Mouse (Mus musculus) lung, embryonic 16.5 days (tissue): ENCODE results near the gene Slc43a2. TPM values are rescaled to one million over a fixed set of nuclear protein-coding genes. Genes with fewer than 3 reads are reported as not detected.

Experiments used
- ATAC-seq: fragments of 200-750 bp; cut with Nextera tagmentation; 2 replicates; pipeline ENCODE4 v1.8.0; 2017; ENCODE audit warnings: low read depth, mild to moderate bottlenecking, moderate library complexity
- H3K27ac ChIP-seq: fragments of 300-500 bp; sonication (generic); 2 replicates; pipeline ENCODE4 v1.5.1; 2014; ENCODE audit warnings: mild to moderate bottlenecking, control low read depth, low read length
- H3K27me3 ChIP-seq: fragments of 300-500 bp; sonication (generic); 2 replicates; pipeline ENCODE4 v1.6.1; 2014; ENCODE audit warnings: low read depth, low read length, mixed read lengths; ENCODE audit not compliant: control insufficient read depth, insufficient read depth
- H3K36me3 ChIP-seq: fragments of 300-500 bp; sonication (generic); 2 replicates; pipeline ENCODE4 v1.6.1; 2014; ENCODE audit warnings: low read length; ENCODE audit not compliant: control insufficient read depth, insufficient read depth
- H3K4me1 ChIP-seq: fragments of 300-500 bp; sonication (generic); replicated peaks from 2 replicates; pipeline ENCODE4 v1.6.1; 2014; ENCODE audit warnings: low read length, mixed read lengths; ENCODE audit not compliant: control insufficient read depth, insufficient read depth
- H3K4me2 ChIP-seq: fragments of 300-500 bp; sonication (generic); 2 replicates; pipeline ENCODE4 v1.6.1; 2014; ENCODE audit warnings: low read depth, low read length, control low read depth
- H3K4me3 ChIP-seq: fragments of 300-500 bp; sonication (generic); 2 replicates; pipeline ENCODE4 v1.5.1; 2014; ENCODE audit warnings: mild to moderate bottlenecking, low read length, control low read depth
- H3K9ac ChIP-seq: fragments of 300-500 bp; sonication (generic); 2 replicates; pipeline ENCODE4 v1.6.1; 2014; ENCODE audit warnings: low read length, control low read depth
- H3K9me3 ChIP-seq: fragments of 300-500 bp; sonication (generic); 2 replicates; pipeline ENCODE4 v1.6.1; 2016; ENCODE audit warnings: low read length; ENCODE audit not compliant: control insufficient read depth
- WGBS: fragments of 180-500 bp; shearing (Covaris S2); extraction: QIAGEN DNeasy Blood & Tissue Kit; methylation state at CpG from one replicate; pipeline ENCODE4 v1.1.7; 2014; 5-methylcytosine and 5-hydroxymethylcytosine counted together
- polyA plus RNA-seq: library from polyadenylated mRNA; unstranded; fragments of >200 nt; fragmentation: Nextera tagmentation; extraction: Ambion mirVana; gene quantifications from 2 replicates; pipeline ENCODE4 v1.2.1, GENCODE M21; 2015

Slc43a2 gene
- polyA plus RNA-seq, 1 experiment from 2014 or later, result 7.4 TPM

DNA sequence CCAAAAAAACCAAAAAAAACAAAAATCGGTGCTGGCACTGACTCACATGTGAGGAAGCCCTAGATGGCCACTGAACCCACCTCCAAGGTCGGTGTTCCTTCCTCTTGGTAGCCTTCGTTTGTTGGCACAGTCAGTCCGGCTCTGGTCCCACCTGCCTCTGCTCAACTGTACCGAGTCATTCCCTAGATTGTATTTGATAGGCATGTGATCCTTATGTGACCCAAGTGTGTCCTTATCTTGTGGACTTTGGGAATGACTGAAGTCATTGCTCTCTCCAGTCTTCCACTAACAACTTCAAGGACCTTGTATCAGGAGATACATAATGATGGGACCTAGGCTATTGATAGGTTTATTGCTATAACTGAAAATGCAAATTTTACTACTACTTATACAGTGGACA is 73.3 kb downstream of the Slc43a2 start:
- Histone ChIP-seq H3K9ac (no peak overlapping the region), H3K4me3 (no peak overlapping the region), H3K36me3 (peaks cover 34% of the 10 kb centered on the region), H3K27ac (no peak overlapping the region), H3K4me1 (no peaks in the 10 kb centered on the region), H3K27me3 (no peaks in the 10 kb centered on the region), H3K9me3 (no peaks in the 10 kb centered on the region), H3K4me2 (no peak overlapping the region)
- ATAC-seq, result no peak
- WGBS, result 73% methylated on average over 5 of the region's 5 CpGs

GRCm38 (mm10) chr11:75605318-75605717 is 73.8 kb downstream of the Slc43a2 start:
- no peak for ATAC-seq
- WGBS, result 42% methylated on average over 1 of the region's 1 CpGs
- Histone ChIP-seq H3K27me3 (no peaks in the 10 kb centered on the region), H3K27ac (no peak overlapping the region), H3K9me3 (no peaks in the 10 kb centered on the region), H3K4me2 (no peak overlapping the region), H3K36me3 (peaks cover 32% of the 10 kb centered on the region), H3K4me3 (no peak overlapping the region), H3K4me1 (no peaks in the 10 kb centered on the region), H3K9ac (no peak overlapping the region)

- no peak for ATAC-seq
- H3K4me2 ChIP-seq, result no peak overlapping the region
- no peak overlapping the region for H3K9ac ChIP-seq
- H3K4me3 ChIP-seq, result no peak overlapping the region
- H3K27ac ChIP-seq, result no peak overlapping the region
- 96% methylated on average over 5 of the region's 5 CpGs for WGBS
- H3K36me3 ChIP-seq, result peaks cover 19% of the 10 kb centered on the region
- no peaks in the 10 kb centered on the region for H3K9me3 ChIP-seq
- H3K4me1 ChIP-seq, result no peaks in the 10 kb centered on the region
- no peaks in the 10 kb centered on the region for H3K27me3 ChIP-seq
Measured at GRCm38 (mm10) chr11:75608776-75609175, 77.3 kb downstream of the Slc43a2 start.

DNA sequence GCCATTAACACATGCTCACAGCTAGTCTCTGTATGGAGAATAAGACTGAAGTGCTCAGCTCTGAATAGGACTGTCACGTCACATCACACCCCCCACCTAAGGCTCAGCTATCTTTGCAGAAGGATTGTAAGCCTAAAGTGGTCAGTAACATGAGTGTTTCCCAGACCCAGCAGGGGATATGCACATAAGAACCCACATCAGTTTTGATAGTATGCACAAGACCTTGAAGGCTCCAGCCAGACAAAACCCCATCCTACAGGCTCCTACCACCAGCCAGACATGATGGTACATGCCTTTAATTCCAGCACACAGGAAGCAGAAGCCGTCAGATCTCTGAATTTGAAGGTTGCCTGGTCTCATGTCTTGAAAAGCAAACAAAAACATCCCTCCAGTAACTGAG is 78.5 kb downstream of the Slc43a2 start:
- Histone ChIP-seq H3K27me3 (no peaks in the 10 kb centered on the region), H3K4me2 (no peak overlapping the region), H3K9ac (no peak overlapping the region), H3K4me3 (no peak overlapping the region), H3K36me3 (peaks cover 21% of the 10 kb centered on the region), H3K27ac (no peak overlapping the region), H3K9me3 (no peaks in the 10 kb centered on the region), H3K4me1 (no peaks in the 10 kb centered on the region)
- no peak for ATAC-seq
- 71% methylated on average over 2 of the region's 2 CpGs for WGBS

- Histone ChIP-seq H3K9ac (no peak overlapping the region), H3K4me1 (no peaks in the 10 kb centered on the region), H3K36me3 (peaks cover 31% of the 10 kb centered on the region), H3K27ac (no peak overlapping the region), H3K9me3 (no peaks in the 10 kb centered on the region), H3K4me3 (no peak overlapping the region), H3K4me2 (no peak overlapping the region), H3K27me3 (no peaks in the 10 kb centered on the region)
- WGBS, result 100% methylated on average over 1 of the region's 1 CpGs
- ATAC-seq, result no peak
Measured at GRCm38 (mm10) chr11:75614769-75615168, 83.3 kb downstream of the Slc43a2 start.

- Histone ChIP-seq H3K27me3 (no peaks in the 10 kb centered on the region), H3K4me1 (0 out of 2 replicates have a peak, but pooled peaks cover 2% of the 10 kb centered on the region), H3K9me3 (no peaks in the 10 kb centered on the region), H3K27ac (no peak overlapping the region), H3K9ac (no peak overlapping the region), H3K4me2 (no peak overlapping the region), H3K36me3 (peaks cover 31% of the 10 kb centered on the region), H3K4me3 (no peak overlapping the region)
- WGBS, result 66% methylated on average over 2 of the region's 2 CpGs
- no peak for ATAC-seq
Measured at GRCm38 (mm10) chr11:75615556-75615955, 84.1 kb downstream of the Slc43a2 start.

- H3K27me3 ChIP-seq, result no peaks in the 10 kb centered on the region
- no peak overlapping the region for H3K4me2 ChIP-seq
- no peak overlapping the region for H3K4me3 ChIP-seq
- no peaks in the 10 kb centered on the region for H3K9me3 ChIP-seq
- H3K36me3 ChIP-seq, result peaks cover 23% of the 10 kb centered on the region
- no peak overlapping the region for H3K9ac ChIP-seq
- H3K27ac ChIP-seq, result peak overlapping the region; percentile 72; the same call in 1 of the 2 replicates
- 87% methylated on average over 5 of the region's 5 CpGs for WGBS
- no peak for ATAC-seq
- H3K4me1 ChIP-seq, result 0 out of 2 replicates have a peak, but pooled peaks cover 2% of the 10 kb centered on the region
Measured at GRCm38 (mm10) chr11:75619133-75619532, 87.6 kb downstream of the Slc43a2 start.

DNA sequence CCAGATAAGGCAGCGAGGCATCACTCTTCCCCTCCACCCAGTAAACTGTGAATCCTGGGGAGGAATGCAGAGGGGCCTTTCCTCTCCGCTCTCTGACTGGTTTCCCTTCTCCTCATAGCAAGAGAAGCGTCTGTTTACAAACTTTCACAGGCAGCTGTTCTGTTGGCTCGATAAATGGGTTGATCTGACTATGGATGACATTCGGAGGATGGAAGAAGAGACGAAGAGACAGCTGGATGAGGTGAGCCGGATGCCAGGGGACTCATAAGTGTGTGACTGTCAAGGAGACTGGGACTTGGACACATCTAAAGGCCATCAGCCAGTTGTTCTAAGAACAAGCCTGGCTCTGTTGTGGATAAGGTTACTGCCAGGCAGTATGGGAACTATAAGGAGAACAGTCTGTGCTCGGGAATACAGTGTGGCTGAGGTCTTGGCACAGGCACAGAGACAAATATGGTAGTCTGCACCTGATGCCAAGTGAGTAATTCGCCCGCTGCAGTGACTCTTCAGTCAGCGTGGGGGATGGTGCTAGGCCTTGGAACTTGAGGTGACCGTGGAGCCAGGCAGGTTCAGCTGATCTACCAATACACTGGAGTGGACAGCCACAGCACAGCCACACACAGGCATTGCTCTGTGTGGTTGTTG is 88.8 kb downstream of the Slc43a2 start:
- Histone ChIP-seq H3K9me3 (no peaks in the 10 kb centered on the region), H3K27me3 (no peaks in the 10 kb centered on the region), H3K4me1 (0 out of 2 replicates have a peak, but pooled peaks cover 2% of the 10 kb centered on the region), H3K4me2 (no peak overlapping the region), H3K36me3 (peaks cover 19% of the 10 kb centered on the region), H3K9ac (no peak overlapping the region), H3K4me3 (no peak overlapping the region), H3K27ac (peak overlapping the region; percentile 72)
- WGBS, result 50% methylated on average over 12 of the region's 12 CpGs
- ATAC-seq, result peak; percentile 66

GRCm38 (mm10) chr11:75621426-75621825 is 89.9 kb downstream of the Slc43a2 start:
- no peaks in the 10 kb centered on the region for H3K9me3 ChIP-seq
- H3K27me3 ChIP-seq, result no peaks in the 10 kb centered on the region
- no peak overlapping the region for H3K4me3 ChIP-seq
- WGBS, result 78% methylated on average over 2 of the region's 2 CpGs
- no peak overlapping the region for H3K4me2 ChIP-seq
- no peak for ATAC-seq
- H3K36me3 ChIP-seq, result peaks cover 24% of the 10 kb centered on the region
- no peak overlapping the region for H3K9ac ChIP-seq
- peak overlapping the region; percentile 76 for H3K27ac ChIP-seq
- 0 out of 2 replicates have a peak, but pooled peaks cover 2% of the 10 kb centered on the region for H3K4me1 ChIP-seq
